Mouse (Mus musculus) frontal cortex, postnatal 36 days (tissue): Measurements from ENCODE around the gene Olfr576.

Experiments used
- DNase-seq, 2 experiments: peaks; one replicate each; pipeline ENCODE4 v3.0.0; 2022; ENCODE audit warnings: low spot score in 2 of 2

Gene Olfr576

GRCm38 (mm10) chr7:102962360-102962759 is at the start of gene Olfr576:
Gene Olfr576, plus strand, starts transcription at chr7:102962660.
- no peak for DNase-seq

- no peak for DNase-seq
Observed at GRCm38 (mm10) chr7:102915261-102915660, 47.2 kb upstream of the Olfr576 start.

GRCm38 (mm10) chr7:102916405-102916804 is 46.1 kb upstream of the Olfr576 start:
- DNase-seq = no peak

GRCm38 (mm10) chr7:102917032-102917875 is 45.2 kb upstream of the Olfr576 start, which contains the start of gene Olfr571:
Gene Olfr571, minus strand, starts transcription at chr7:102917536.
- no peak for DNase-seq

- peak in 1 of 2 experiments; percentile 3 for DNase-seq
Observed at GRCm38 (mm10) chr7:102919632-102920031, 42.8 kb upstream of the Olfr576 start.

- DNase-seq = no peak
Observed at GRCm38 (mm10) chr7:102924109-102924508, 38.4 kb upstream of the Olfr576 start, which contains the start of gene Olfr572. Gene Olfr572, plus strand, starts transcription at chr7:102924409.

GRCm38 (mm10) chr7:102927105-102927504 is 35.4 kb upstream of the Olfr576 start:
- DNase-seq = no peak

GRCm38 (mm10) chr7:102942475-102942874 is 20.0 kb upstream of the Olfr576 start, which contains the start of gene Olfr573-ps1:
Gene Olfr573-ps1, minus strand, starts transcription at chr7:102942575.
- no peak for DNase-seq

GRCm38 (mm10) chr7:102943417-102943816 is 19.0 kb upstream of the Olfr576 start:
- DNase-seq = no peak

GRCm38 (mm10) chr7:102948167-102948566 is 14.3 kb upstream of the Olfr576 start, which contains the start of gene Olfr574:
Gene Olfr574, plus strand, starts transcription at chr7:102948467.
- no peak for DNase-seq

GRCm38 (mm10) chr7:102950732-102951131 is 11.7 kb upstream of the Olfr576 start:
- DNase-seq = no peak

GRCm38 (mm10) chr7:102958137-102958536 is 4.3 kb upstream of the Olfr576 start:
- no peak for DNase-seq

GRCm38 (mm10) chr7:102958593-102958992 is 3.9 kb upstream of the Olfr576 start, which contains the start of gene Olfr575:
Gene Olfr575, minus strand, starts transcription at chr7:102958775.
- no peak for DNase-seq

GRCm38 (mm10) chr7:102974399-102974798 is 11.9 kb downstream of the Olfr576 start:
- DNase-seq = no peak

GRCm38 (mm10) chr7:102975843-102976242 is 13.4 kb downstream of the Olfr576 start, which contains the start of gene Olfr577:
Gene Olfr577, minus strand, starts transcription at chr7:102975943.
- no peak for DNase-seq

GRCm38 (mm10) chr7:102989224-102989623 is 26.8 kb downstream of the Olfr576 start, which contains the start of gene Olfr578:
Gene Olfr578, minus strand, starts transcription at chr7:102989324.
- DNase-seq = no peak
